Mouse (Mus musculus) cerebellum, postnatal 14 days (tissue): ENCODE results near the gene Duxbl3.
"Not testable (repeated sequence)": the region's sequence is repeated elsewhere in the genome, so short reads cannot be mapped to it uniquely, and the experiment has no call there.

Source experiments
- DNase-seq, 2 experiments: peaks; one replicate each; pipeline ENCODE4 v3.0.0; 2021; ENCODE audit warnings: mixed read lengths in 2 of 2

Gene Duxbl3

GRCm38 (mm10) chr14:26257756-26258617 is at the start of gene Duxbl3:
Duxbl3 (plus strand) TSS chr14:26257962.
- DNase-seq: not testable (repeated sequence)

DNA sequence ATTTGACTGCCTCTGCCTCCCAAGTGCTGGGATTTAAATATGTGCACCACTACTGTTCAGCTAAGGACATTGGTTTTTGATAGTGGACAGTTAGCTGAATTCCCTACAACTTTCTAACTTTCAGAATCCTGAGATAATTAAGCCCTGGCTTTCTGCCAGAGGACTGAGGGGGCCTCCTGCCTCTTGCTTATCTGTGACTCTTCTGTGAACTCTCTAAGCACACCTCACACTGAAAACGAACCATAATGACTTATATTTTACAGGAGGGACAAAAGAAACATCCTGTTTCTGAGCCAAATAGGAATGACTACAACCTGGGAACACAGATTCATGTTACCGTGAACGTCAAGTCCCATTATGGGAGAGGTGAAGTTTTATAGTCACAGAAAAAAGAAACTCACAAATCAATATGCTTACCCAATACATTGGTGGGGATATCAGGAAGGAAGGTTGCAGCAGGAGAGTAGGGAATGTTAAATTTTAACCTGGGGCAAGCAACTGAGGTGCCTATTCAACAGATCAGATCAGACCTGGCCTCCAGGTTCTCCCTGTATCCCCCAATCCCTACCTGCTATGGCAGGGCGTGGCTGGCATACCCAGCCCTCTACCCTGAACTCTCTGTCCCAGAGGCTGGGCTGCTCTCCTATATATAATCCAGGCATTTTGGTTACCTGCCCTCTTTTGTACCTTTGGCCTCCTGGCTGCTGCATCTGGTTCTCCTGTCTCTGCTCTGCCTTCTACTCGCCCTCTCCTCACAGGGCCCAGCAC is 41.3 kb upstream of the Duxbl3 start:
- DNase-seq: not testable (repeated sequence)

GRCm38 (mm10) chr14:26237183-26237582 is 20.6 kb upstream of the Duxbl3 start:
- DNase-seq: not testable (repeated sequence)

GRCm38 (mm10) chr14:26258729-26259128 is 967 bp downstream of the Duxbl3 start:
- DNase-seq: not testable (repeated sequence)

DNA sequence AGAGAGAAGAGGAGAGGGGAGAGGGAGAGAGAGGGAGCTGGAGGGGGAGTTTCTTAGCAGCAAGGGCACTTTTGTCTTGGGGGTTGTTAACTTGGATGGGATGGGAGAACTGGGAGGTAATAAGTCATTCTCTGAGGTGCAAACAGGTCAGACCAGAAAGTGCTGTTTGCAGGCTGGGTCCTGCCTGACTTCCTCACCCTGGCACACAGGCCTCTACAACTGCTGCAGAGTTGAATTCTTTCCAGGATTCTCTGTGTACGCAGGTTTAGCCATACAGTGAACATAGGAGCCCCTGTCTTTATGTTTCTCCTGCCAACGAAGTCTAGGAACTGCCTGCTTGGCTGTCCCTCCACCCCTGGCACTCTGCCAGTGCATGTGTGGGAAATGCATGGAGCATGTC is 29.0 kb downstream of the Duxbl3 start:
- not testable (repeated sequence) for DNase-seq

DNA sequence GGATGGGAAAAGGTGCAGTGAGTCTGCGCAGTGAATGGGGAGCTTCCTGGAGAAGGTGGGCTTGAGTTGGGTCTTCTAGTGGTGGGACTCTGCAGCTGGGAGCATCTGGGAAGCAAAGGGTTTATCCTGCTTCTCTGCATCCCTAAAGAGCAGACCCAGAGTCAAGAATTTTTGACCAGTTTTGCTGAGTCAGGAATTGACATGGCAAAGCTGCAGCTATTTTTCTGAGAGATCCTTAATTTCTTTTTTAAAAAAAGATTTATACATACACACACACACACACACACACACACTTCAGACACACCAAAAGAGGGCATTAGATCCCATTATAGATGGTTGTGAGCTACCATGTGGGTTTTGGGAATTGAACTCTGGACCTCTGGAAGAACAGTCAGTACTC is 36.1 kb downstream of the Duxbl3 start:
- no peak for DNase-seq

GRCm38 (mm10) chr14:26297055-26297454 is 39.3 kb downstream of the Duxbl3 start:
- DNase-seq: no peak

- no peak for DNase-seq
These were observed 39.7 kb downstream of the Duxbl3 start for GRCm38 (mm10) chr14:26297484-26297883.

- peak; percentile 71 to 73 for DNase-seq
These were observed 45.3 kb downstream of the Duxbl3 start for GRCm38 (mm10) chr14:26303111-26303510.

DNA sequence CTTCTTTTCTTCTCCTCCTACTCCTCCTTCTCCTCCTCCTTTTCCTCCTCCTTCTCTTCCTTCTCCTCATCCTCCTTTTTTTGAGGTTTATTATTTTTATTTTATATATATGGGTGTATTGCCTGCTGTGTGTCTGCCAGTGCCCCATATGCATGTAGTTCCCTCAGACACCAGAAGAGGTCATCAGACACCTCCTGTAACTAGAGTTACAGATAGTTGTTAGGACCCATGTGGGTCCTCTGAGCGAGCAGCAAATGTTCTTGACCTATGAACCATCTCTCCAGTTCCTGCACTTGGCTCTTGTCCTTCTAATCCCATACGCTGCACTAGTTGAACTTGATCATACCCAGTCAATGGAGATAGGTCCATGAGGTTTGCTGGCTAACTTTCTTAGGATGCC is 48.3 kb downstream of the Duxbl3 start:
- peak; percentile 27 to 60 for DNase-seq

DNA sequence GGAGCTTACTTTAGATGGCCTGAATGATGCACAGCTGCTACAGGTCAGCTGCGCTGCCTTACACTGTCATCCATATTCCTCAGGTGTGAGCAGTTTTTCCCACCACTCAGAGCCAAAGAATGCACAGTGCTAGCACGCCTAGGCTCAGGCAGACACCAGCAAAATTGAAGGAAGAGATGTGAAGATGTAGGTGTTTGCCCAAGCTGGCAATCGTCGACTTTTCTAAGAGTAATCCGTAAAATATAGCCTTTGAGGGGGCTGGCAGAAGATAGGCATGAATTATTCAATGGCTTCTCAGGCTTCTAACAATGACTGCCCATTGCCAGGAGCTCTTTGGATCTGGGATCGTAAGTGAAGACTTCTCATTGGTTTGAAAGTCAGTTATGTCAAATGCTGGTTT is 51.1 kb downstream of the Duxbl3 start:
- DNase-seq: no peak

GRCm38 (mm10) chr14:26309511-26309910 is 51.7 kb downstream of the Duxbl3 start:
- DNase-seq: no peak

GRCm38 (mm10) chr14:26316246-26316730 is 58.5 kb downstream of the Duxbl3 start:
- DNase-seq: no peak
